ENCODE assay signal across 10 mouse cellular contexts in genomic region chr7:127009307-127010085, GRCm38 (mm10). TPM values are rescaled to one million over a fixed set of nuclear protein-coding genes. Genes with fewer than 3 reads are reported as not detected.
DNase-seq lines count a peak whose midpoint lies in the region; ATAC-seq and TF ChIP-seq lines count a peak whose summit lies in the region.
"Had no signal": no experiment of that assay in that cellular context is flagged by ENCODE, and none has a peak within 500 bp of the region (broad histone marks: within the 10 kb centered on the region; RNA-seq: fewer than 3 reads in every experiment).

No protein-coding gene starts in this region.

- TF ChIP-seq CTCF in gastrocnemius, adult 2 months (IDR thresholded peaks at IDR 0.05): no peak

- no peak overlapping the region for H3K9ac ChIP-seq in midbrain, embryonic 12.5 days (replicated peaks)
- H3K9ac ChIP-seq in midbrain, embryonic 15.5 days: no peak overlapping the region
- H3K9ac ChIP-seq in hindbrain, embryonic 11.5 days (ENCODE audit: low read depth, low read length): no peak overlapping the region
- H3K9ac ChIP-seq in stomach, embryonic 14.5 days (replicated peaks; ENCODE audit: low read depth, low read length): no peak overlapping the region

- intact Hi-C loops in gastrocnemius, adult 2 months (cut with DNase I): no loop called here

- 86% methylated on average over 17 of the region's 17 CpGs for WGBS in midbrain, embryonic 12.5 days
- 83% methylated on average over 17 of the region's 17 CpGs for WGBS in midbrain, embryonic 15.5 days
- WGBS in hindbrain, embryonic 11.5 days: 87% methylated on average over 17 of the region's 17 CpGs
- WGBS in stomach, embryonic 14.5 days: 82% methylated on average over 17 of the region's 17 CpGs

- H3K27me3 ChIP-seq in midbrain, embryonic 12.5 days: no peaks in the 10 kb centered on the region
- H3K27me3 ChIP-seq in midbrain, embryonic 15.5 days (replicated peaks): no peaks in the 10 kb centered on the region
- no peaks in the 10 kb centered on the region for H3K27me3 ChIP-seq in hindbrain, embryonic 11.5 days (ENCODE audit: control insufficient read depth, insufficient read depth, low read length)
- H3K27me3 ChIP-seq in stomach, embryonic 14.5 days (ENCODE audit: control insufficient read depth, insufficient read depth, low read length): no peaks in the 10 kb centered on the region

- H3K4me1 ChIP-seq in midbrain, embryonic 12.5 days: peaks cover 15% of the 10 kb centered on the region; the same call in 1 of the 2 replicates
- H3K4me1 ChIP-seq in midbrain, embryonic 15.5 days: peaks cover 9% of the 10 kb centered on the region
- no peaks in the 10 kb centered on the region for H3K4me1 ChIP-seq in hindbrain, embryonic 11.5 days (replicated peaks; ENCODE audit: control insufficient read depth, insufficient read depth, low read length)
- peaks cover 21% of the 10 kb centered on the region for H3K4me1 ChIP-seq in stomach, embryonic 14.5 days (ENCODE audit: control insufficient read depth, insufficient read depth, low read length)

- peak overlapping the region; percentile 85 for H3K27ac ChIP-seq in gastrocnemius, adult 2 months
- peak overlapping the region; percentile 58; the same call in 1 of the 2 replicates for H3K27ac ChIP-seq in midbrain, embryonic 12.5 days (replicated peaks)
- no peak overlapping the region for H3K27ac ChIP-seq in midbrain, embryonic 15.5 days
- 0 out of 2 replicates have a peak overlapping the region, but pooled peaks have one; percentile 67 for H3K27ac ChIP-seq in hindbrain, embryonic 11.5 days (ENCODE audit: low read depth, low read length)
- H3K27ac ChIP-seq in stomach, embryonic 14.5 days (ENCODE audit: low read length): peak overlapping the region; percentile 91

- no peak overlapping the region for H3K4me2 ChIP-seq in midbrain, embryonic 12.5 days (replicated peaks)
- no peak overlapping the region for H3K4me2 ChIP-seq in midbrain, embryonic 15.5 days
- no peak overlapping the region for H3K4me2 ChIP-seq in hindbrain, embryonic 11.5 days (replicated peaks; ENCODE audit: low read depth, low read length)
- H3K4me2 ChIP-seq in stomach, embryonic 14.5 days (replicated peaks; ENCODE audit: low read depth, low read length): no peak overlapping the region
- H3K4me2 ChIP-seq: midbrain, embryonic 11.5 days had no signal

- no peak overlapping the region for H3K4me3 ChIP-seq in gastrocnemius, adult 2 months
- no peak overlapping the region for H3K4me3 ChIP-seq in midbrain, embryonic 12.5 days
- H3K4me3 ChIP-seq in midbrain, embryonic 15.5 days: no peak overlapping the region
- no peak overlapping the region for H3K4me3 ChIP-seq in hindbrain, embryonic 11.5 days (ENCODE audit: low read depth, low read length)
- H3K4me3 ChIP-seq in stomach, embryonic 14.5 days (ENCODE audit: low read depth, low read length): no peak overlapping the region

- no peaks in the 10 kb centered on the region for H3K9me3 ChIP-seq in midbrain, embryonic 12.5 days
- H3K9me3 ChIP-seq in midbrain, embryonic 15.5 days: no peaks in the 10 kb centered on the region
- no peaks in the 10 kb centered on the region for H3K9me3 ChIP-seq in hindbrain, embryonic 11.5 days (ENCODE audit: control insufficient read depth, low read length)
- H3K9me3 ChIP-seq in stomach, embryonic 14.5 days (ENCODE audit: control insufficient read depth, low read depth, low read length): no peaks in the 10 kb centered on the region

- ATAC-seq in midbrain, embryonic 12.5 days (ENCODE audit: low FRiP score, low read depth): no peak
- no peak for ATAC-seq in midbrain, embryonic 15.5 days (replicated peaks)
- no peak for ATAC-seq in hindbrain, embryonic 11.5 days (ENCODE audit: low FRiP score)
- ATAC-seq in stomach, embryonic 14.5 days (ENCODE audit: insufficient number of reproducible peaks, insufficient read depth, low FRiP score, low read depth): no peak
- ATAC-seq in megakaryocyte progenitor cell, adult 5-6 weeks (replicated peaks; ENCODE audit: poor library complexity): no peak

- no peak for DNase-seq in gastrocnemius, adult 2 months
- DNase-seq in gastrocnemius, postnatal 25 days: no peak
- no peak for DNase-seq in hindbrain, embryonic 11.5 days (ENCODE audit: low spot score)
- no peak for DNase-seq in frontal cortex, adult 2 months (ENCODE audit: extremely low spot score in 1 of 2, low spot score in 1 of 2)

- peaks cover 31% of the 10 kb centered on the region for H3K36me3 ChIP-seq in midbrain, embryonic 12.5 days
- H3K36me3 ChIP-seq in midbrain, embryonic 15.5 days (replicated peaks): 0 out of 2 replicates have a peak, but pooled peaks cover 8% of the 10 kb centered on the region
- H3K36me3 ChIP-seq in hindbrain, embryonic 11.5 days (ENCODE audit: control insufficient read depth, insufficient read depth, low read length): 0 out of 2 replicates have a peak, but pooled peaks cover 4% of the 10 kb centered on the region
- H3K36me3 ChIP-seq in stomach, embryonic 14.5 days (ENCODE audit: control insufficient read depth, insufficient read depth, low read length): peaks cover 4% of the 10 kb centered on the region; the same call in 1 of the 2 replicates

RNA-seq across cellular contexts. Expression of gene Mvp, which starts 4.9 kb away (rescaled TPM):
- total RNA-seq in gastrocnemius, adult 2 months (2021): 10 to 100 TPM; 26.5 to 30.2 TPM
- 10 to 100 TPM; 20.4 to 23.3 TPM for total RNA-seq in gastrocnemius, postnatal 25 days (2021)
- 5.0 and 5.8 TPM in 2 replicates for polyA plus RNA-seq in midbrain, embryonic 12.5 days (2016; fragmentation: Nextera tagmentation; extraction: Ambion mirVana)
- polyA plus RNA-seq in midbrain, embryonic 15.5 days (2015; fragmentation: Nextera tagmentation; extraction: Ambion mirVana): 4.0 and 4.5 TPM in 2 replicates
- 3.4 and 3.5 TPM in 2 replicates for polyA plus RNA-seq in hindbrain, embryonic 11.5 days (2014; fragmentation: Nextera tagmentation; extraction: Ambion mirVana)
- polyA plus RNA-seq in stomach, embryonic 14.5 days (2014; fragmentation: Nextera tagmentation; extraction: Ambion mirVana): 11.4 and 12.4 TPM in 2 replicates
- total RNA-seq in megakaryocyte progenitor cell, adult 5-6 weeks (2015): 2.2 and 5.1 TPM in 2 replicates
- 17.4 and 19.2 TPM in 2 replicates for total RNA-seq in megakaryocyte progenitor cell, adult 5-6 weeks (2017)
- 8.3 and 8.8 TPM in 2 replicates for polyA plus RNA-seq in frontal cortex, adult 2 months (2012; rRNA removed)

RNA-seq across cellular contexts. Expression of gene Pagr1b, which starts 6.8 kb away (rescaled TPM):
- total RNA-seq in gastrocnemius, adult 2 months (2021): not detected
- not detected for total RNA-seq in gastrocnemius, postnatal 25 days (2021)
- 0.32 and 0.39 TPM in 2 replicates for polyA plus RNA-seq in midbrain, embryonic 12.5 days (2016; fragmentation: Nextera tagmentation; extraction: Ambion mirVana)
- 1.0 TPM in 1 of 2 replicates, not detected in the other for polyA plus RNA-seq in midbrain, embryonic 15.5 days (2015; fragmentation: Nextera tagmentation; extraction: Ambion mirVana)
- polyA plus RNA-seq in hindbrain, embryonic 11.5 days (2014; fragmentation: Nextera tagmentation; extraction: Ambion mirVana): not detected in 2 replicates
- polyA plus RNA-seq in stomach, embryonic 14.5 days (2014; fragmentation: Nextera tagmentation; extraction: Ambion mirVana): not detected in 2 replicates
- not detected in 2 replicates for total RNA-seq in megakaryocyte progenitor cell, adult 5-6 weeks (2015)
- total RNA-seq in megakaryocyte progenitor cell, adult 5-6 weeks (2017): not detected in 2 replicates
- polyA plus RNA-seq in frontal cortex, adult 2 months (2012; rRNA removed): 1.7 and 2.4 TPM in 2 replicates
- total RNA-seq: hematopoietic stem cell, adult 5-6 weeks had no signal
- polyA plus RNA-seq: midbrain, embryonic 11.5 days had no signal

RNA-seq across cellular contexts. Expression of gene Pagr1a, which starts 7.7 kb away (rescaled TPM):
- total RNA-seq in gastrocnemius, adult 2 months (2021): 1 to 10 TPM in 1 of 2 experiments, not detected in 1; 2.4 TPM
- 1 to 10 TPM; 2.4 to 8.7 TPM for total RNA-seq in gastrocnemius, postnatal 25 days (2021)
- polyA plus RNA-seq in midbrain, embryonic 12.5 days (2016; fragmentation: Nextera tagmentation; extraction: Ambion mirVana): 53.1 and 65.0 TPM in 2 replicates
- 46.9 and 73.4 TPM in 2 replicates for polyA plus RNA-seq in midbrain, embryonic 15.5 days (2015; fragmentation: Nextera tagmentation; extraction: Ambion mirVana)
- polyA plus RNA-seq in hindbrain, embryonic 11.5 days (2014; fragmentation: Nextera tagmentation; extraction: Ambion mirVana): 76.1 and 78.5 TPM in 2 replicates
- polyA plus RNA-seq in stomach, embryonic 14.5 days (2014; fragmentation: Nextera tagmentation; extraction: Ambion mirVana): 13.9 and 55.8 TPM in 2 replicates
- total RNA-seq in megakaryocyte progenitor cell, adult 5-6 weeks (2015): 44.2 and 55.4 TPM in 2 replicates
- total RNA-seq in megakaryocyte progenitor cell, adult 5-6 weeks (2017): 39.8 and 48.1 TPM in 2 replicates
- 30.0 and 42.3 TPM in 2 replicates for polyA plus RNA-seq in frontal cortex, adult 2 months (2012; rRNA removed)

RNA-seq across cellular contexts. Expression of gene Gm42742, which starts 11.4 kb away (rescaled TPM):
- total RNA-seq in gastrocnemius, adult 2 months (2021): 10 to 100 TPM; 19.4 to 21.7 TPM
- total RNA-seq in gastrocnemius, postnatal 25 days (2021): 10 to 100 TPM; 15.9 to 17.5 TPM
- polyA plus RNA-seq in midbrain, embryonic 12.5 days (2016; fragmentation: Nextera tagmentation; extraction: Ambion mirVana): 56.8 and 66.8 TPM in 2 replicates
- 44.9 and 52.6 TPM in 2 replicates for polyA plus RNA-seq in midbrain, embryonic 15.5 days (2015; fragmentation: Nextera tagmentation; extraction: Ambion mirVana)
- polyA plus RNA-seq in hindbrain, embryonic 11.5 days (2014; fragmentation: Nextera tagmentation; extraction: Ambion mirVana): 50.4 and 53.7 TPM in 2 replicates
- 32.8 and 68.9 TPM in 2 replicates for polyA plus RNA-seq in stomach, embryonic 14.5 days (2014; fragmentation: Nextera tagmentation; extraction: Ambion mirVana)
- 0.69 TPM in 1 of 2 replicates, not detected in the other for total RNA-seq in megakaryocyte progenitor cell, adult 5-6 weeks (2015)
- total RNA-seq in megakaryocyte progenitor cell, adult 5-6 weeks (2017): 0.21 and 3.7 TPM in 2 replicates
- 95.5 and 113 TPM in 2 replicates for polyA plus RNA-seq in frontal cortex, adult 2 months (2012; rRNA removed)

RNA-seq across cellular contexts. Expression of gene Prrt2, which starts 11.5 kb away (rescaled TPM):
- total RNA-seq in gastrocnemius, adult 2 months (2021): under 1 TPM; 0.14 to 0.61 TPM
- under 1 TPM; 0.77 to 0.86 TPM for total RNA-seq in gastrocnemius, postnatal 25 days (2021)
- 4.3 and 5.5 TPM in 2 replicates for polyA plus RNA-seq in midbrain, embryonic 12.5 days (2016; fragmentation: Nextera tagmentation; extraction: Ambion mirVana)
- polyA plus RNA-seq in midbrain, embryonic 15.5 days (2015; fragmentation: Nextera tagmentation; extraction: Ambion mirVana): 40.7 and 42.3 TPM in 2 replicates
- polyA plus RNA-seq in hindbrain, embryonic 11.5 days (2014; fragmentation: Nextera tagmentation; extraction: Ambion mirVana): 7.2 and 7.7 TPM in 2 replicates
- polyA plus RNA-seq in stomach, embryonic 14.5 days (2014; fragmentation: Nextera tagmentation; extraction: Ambion mirVana): 15.5 and 16.0 TPM in 2 replicates
- total RNA-seq in megakaryocyte progenitor cell, adult 5-6 weeks (2015): 0.74 and 1.1 TPM in 2 replicates
- total RNA-seq in megakaryocyte progenitor cell, adult 5-6 weeks (2017): 0.44 TPM in 1 of 2 replicates, not detected in the other
- 227 and 259 TPM in 2 replicates for polyA plus RNA-seq in frontal cortex, adult 2 months (2012; rRNA removed)
